Mouse (Mus musculus): ENCODE data around the gene Tiam1. TPM values are rescaled to one million over a fixed set of nuclear protein-coding genes. Genes with fewer than 3 reads are reported as not detected.
A peak's percentile ranks its signal among the peaks of the same experiment; 100 is the strongest.

The Tiam1 gene
- total RNA-seq, 2 experiments from 2014 or later: 68.6 to 76.1 TPM

DNA sequence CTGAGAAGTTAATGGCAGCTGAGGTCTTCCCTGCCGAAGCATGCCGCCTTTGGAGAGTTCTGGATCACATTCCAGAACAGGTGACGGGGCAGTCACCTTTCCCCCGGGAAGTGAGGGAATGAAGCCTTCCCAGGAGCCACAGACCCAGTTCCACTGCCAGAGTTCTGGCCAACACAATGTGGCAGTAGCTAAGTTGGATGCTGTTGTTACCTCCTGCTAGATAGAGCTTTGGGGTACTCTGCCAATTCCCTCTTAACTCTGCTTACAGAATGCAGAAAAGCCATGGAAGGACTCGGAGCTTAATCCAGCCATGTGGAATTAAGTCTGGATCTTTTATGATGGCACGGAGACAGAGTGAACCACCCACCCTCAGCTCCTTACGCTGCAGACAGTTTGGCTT, 209.6 kb downstream of the Tiam1 start:
- no peak for ATAC-seq (replicated peaks; ENCODE audit: poor library complexity, severe bottlenecking)

DNA sequence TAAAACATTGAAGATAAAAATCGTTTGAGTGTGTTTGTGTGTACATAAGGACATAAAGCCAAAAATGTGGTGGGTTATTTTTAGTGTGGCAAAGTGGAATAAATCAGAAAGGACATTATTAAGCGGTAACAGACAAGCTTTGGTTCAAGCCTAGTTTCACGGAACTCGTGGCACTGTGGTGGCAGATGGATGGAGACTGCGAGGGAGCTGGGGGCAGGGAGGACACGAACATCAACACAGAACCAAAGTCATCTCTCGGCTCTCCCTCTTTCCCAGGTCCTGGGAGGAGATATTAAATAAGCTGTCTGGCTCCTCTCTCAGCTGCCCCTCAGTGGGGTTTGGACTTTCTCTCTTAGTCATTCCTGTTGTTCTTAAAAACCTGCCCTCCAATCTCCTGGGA, 215.0 kb downstream of the Tiam1 start:
- no peak for ATAC-seq (replicated peaks; ENCODE audit: poor library complexity, severe bottlenecking)

DNA sequence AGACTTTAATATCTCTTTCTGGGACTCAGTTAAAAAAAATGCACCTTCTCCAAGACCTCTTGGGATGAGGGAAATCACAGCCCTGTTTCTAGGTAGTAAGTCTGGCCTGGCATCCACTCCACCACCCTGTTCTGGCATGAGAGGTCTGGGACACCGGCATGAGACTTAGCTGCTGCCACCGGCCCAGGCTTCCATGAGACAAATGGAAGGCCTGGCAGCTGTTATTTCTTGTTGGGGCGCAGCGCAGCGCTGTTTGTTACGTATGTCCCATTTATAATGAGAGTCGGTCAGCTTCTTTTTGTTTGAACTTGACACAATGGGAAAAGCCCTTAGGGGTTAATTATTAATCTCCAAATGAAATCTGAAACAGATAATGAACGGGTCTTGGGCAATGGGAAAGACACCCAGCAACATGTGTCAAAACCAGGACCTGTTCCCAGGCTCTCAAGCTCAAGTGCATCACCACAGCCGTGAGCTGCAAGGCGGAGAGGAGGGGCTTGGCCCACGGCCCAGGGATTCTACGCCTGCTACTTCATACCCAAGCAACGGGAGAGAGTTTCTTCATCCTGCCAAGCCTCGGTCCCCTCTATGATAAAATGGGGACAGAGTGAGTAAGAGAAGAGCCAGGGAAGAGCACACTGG, 219.2 kb downstream of the Tiam1 start:
- 0 out of 2 replicates have a peak, but pooled peaks have one; percentile 9 for ATAC-seq (replicated peaks; ENCODE audit: poor library complexity, severe bottlenecking)

- ATAC-seq (replicated peaks; ENCODE audit: poor library complexity, severe bottlenecking): no peak
These were observed 220.3 kb downstream of the Tiam1 start for GRCm38 (mm10) chr16:89923311-89923710.

DNA sequence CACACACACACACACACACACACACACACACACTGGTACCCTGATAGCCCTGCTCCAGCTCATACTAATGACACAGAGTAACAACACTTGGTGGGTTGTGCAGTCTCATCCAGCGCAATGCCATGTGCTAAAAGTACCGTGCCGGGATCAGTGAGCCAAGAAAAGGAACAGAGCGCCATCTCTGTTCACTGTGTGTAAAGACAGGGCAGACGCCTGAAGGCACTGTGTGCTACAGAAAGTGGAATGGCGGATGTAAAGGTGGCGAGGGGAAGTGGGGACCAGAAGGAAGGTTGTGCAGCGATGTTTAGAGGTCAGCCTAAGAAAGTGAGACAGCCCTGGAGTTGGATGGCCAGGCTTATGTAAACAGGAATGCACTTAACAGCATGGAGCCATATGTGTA, 221.1 kb downstream of the Tiam1 start:
- 0 out of 2 replicates have a peak, but pooled peaks have one; percentile 8 for ATAC-seq (replicated peaks; ENCODE audit: poor library complexity, severe bottlenecking)

DNA sequence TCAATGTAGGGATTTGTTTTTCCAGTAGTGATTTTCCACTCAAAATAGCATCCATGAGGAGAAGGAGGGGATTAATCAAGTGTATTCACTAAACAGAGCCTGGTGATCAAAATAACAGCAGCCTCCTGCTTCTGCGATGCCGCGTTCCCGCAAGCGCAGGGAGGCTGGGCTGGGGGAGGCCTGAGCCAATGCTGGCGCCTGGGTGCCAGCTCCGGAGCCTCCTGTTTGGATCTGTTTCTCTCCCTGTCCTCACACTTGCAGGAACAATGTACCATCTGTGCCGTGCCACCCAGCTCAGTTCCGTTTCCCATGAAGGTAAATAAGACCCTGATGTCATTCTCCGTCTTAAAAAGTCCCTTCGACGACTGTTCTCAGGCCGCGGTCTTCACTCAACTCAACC, 222.2 kb downstream of the Tiam1 start:
- ATAC-seq (replicated peaks; ENCODE audit: poor library complexity, severe bottlenecking): no peak

GRCm38 (mm10) chr16:89920417-89920816, 223.2 kb downstream of the Tiam1 start:
- ATAC-seq (replicated peaks; ENCODE audit: poor library complexity, severe bottlenecking): no peak

DNA sequence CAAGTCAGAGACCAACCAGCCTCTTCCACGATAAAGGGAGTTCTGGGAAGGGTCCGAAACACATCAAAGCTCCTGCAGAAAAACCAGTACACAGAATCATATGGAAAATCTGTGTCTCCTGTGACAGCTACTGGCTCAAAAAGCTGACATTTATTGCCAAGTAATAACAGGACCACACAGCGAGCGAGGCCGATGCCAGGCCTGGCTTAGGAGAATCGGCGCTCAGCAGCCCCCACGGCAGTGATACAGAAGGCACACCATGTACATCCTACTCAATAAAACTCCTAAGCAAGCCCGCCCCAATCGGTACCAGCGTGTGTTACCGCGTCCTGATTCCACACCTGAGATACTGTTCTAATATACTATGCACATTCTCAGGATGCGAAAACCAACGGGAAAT, 226.2 kb downstream of the Tiam1 start:
- ATAC-seq (replicated peaks; ENCODE audit: poor library complexity, severe bottlenecking): no peak

- no peak for ATAC-seq (replicated peaks; ENCODE audit: poor library complexity, severe bottlenecking)
These were observed 228.6 kb downstream of the Tiam1 start for GRCm38 (mm10) chr16:89914946-89915345.

GRCm38 (mm10) chr16:89912686-89913375, 230.7 kb downstream of the Tiam1 start:
- ATAC-seq (replicated peaks; ENCODE audit: poor library complexity, severe bottlenecking): no peak

DNA sequence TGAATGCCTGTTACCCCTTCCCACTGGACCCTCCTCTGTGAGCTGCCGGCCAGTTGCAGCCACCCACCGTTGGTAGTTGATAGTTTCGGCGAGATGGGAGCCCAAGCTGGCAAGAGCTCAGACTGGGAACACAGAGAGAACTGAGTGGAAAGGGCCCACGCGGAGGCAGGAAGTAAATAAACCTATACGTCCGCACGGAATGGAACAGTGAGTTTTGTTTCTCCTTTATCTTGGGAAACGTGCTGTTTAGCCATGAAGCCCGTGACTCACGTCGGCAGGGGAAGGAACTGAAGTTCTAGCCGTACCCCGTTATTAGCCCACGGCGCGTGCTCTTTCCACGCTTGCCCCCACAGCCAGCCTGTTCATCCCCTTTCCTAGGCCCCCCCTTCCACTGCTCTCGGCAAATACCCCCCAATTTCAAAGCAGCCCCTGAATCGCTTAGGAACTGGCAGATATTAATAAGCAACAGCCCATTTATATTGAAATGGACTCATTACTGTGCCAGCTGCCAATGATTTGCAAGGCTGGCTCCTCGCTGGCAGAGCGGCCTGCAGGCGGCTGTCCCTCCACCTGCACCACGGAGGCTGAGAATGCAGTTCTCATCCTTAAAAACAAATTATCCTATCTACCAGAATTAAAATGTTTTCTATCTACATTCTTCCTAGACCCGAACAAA, 234.0 kb downstream of the Tiam1 start:
- ATAC-seq (replicated peaks; ENCODE audit: poor library complexity, severe bottlenecking): peak; percentile 53

- no peak for ATAC-seq (replicated peaks; ENCODE audit: poor library complexity, severe bottlenecking)
These were observed 235.9 kb downstream of the Tiam1 start for GRCm38 (mm10) chr16:89907651-89908050.

GRCm38 (mm10) chr16:89906909-89907308, 236.7 kb downstream of the Tiam1 start:
- ATAC-seq (replicated peaks; ENCODE audit: poor library complexity, severe bottlenecking): no peak

DNA sequence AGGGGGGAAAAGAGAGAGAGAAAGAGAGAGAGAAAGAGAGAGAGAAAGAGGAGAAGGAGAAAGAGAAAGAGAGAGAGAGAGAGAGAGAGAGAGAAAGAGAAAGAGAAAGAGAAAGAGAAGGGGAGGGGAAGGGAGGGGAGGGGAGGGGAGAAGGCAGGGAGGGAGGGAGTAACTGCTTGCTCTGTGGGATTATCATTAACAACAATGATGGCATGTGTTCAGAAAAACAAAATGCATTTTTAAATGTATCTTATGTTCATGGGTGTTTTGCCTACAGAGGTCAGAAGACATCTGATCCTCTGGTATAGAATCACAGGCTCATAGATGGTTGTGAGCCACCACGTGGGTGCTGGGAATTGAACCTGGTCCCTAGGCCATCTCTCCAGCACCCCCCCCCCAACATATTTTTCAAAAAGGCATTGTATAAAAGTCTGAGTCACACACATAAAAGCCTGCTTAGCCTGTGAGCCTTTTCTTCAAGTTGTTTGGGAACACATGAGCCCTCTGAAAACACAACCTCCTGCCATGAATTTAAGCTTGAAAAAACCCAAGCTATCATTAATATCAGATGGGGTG, 237.8 kb downstream of the Tiam1 start:
- ATAC-seq (replicated peaks; ENCODE audit: poor library complexity, severe bottlenecking): no peak; the same call in 1 of the 2 replicates

GRCm38 (mm10) chr16:89904121-89904520, 239.4 kb downstream of the Tiam1 start:
- peak; percentile 67 for ATAC-seq (replicated peaks; ENCODE audit: poor library complexity, severe bottlenecking)

GRCm38 (mm10) chr16:89902578-89903304, 240.8 kb downstream of the Tiam1 start:
- no peak for ATAC-seq (replicated peaks; ENCODE audit: poor library complexity, severe bottlenecking)

DNA sequence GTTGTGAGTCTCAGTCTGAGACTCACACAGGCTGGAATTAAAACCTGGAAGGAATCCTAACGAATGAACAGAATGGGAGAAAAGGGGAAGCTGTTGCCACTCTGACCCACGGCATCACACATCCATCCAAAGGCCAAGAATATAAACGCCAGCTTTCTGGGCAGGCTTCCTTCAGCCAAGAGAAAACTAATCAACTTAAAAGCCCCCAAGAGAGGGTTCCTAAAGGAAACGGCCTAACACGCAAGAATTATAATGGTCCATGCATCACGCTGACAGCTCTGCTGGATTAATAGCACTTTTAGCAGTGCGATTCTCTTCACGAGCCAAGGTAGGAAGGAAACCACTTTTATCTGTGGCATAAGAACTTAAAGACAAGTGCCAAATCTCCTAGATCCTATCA, 242.9 kb downstream of the Tiam1 start:
- no peak for ATAC-seq (replicated peaks; ENCODE audit: poor library complexity, severe bottlenecking)

DNA sequence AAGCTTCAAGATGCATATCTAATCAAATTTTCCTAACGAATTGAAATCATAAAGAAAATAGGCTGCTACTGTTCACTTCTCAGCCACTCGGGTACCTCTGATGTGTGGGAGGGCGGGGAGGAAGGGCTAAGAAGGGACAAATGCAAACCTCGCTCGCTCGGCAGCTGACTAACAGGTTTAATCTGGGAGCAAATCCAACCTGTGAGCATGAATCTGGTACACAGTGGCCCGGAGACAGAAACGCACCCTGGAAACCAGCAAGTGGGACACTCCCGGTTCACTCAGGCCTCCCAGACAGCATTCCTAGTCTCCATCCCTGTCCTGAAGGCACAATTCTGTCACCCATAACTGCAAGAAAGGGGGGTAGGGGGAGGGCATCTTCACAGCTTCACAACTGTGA, 244.4 kb downstream of the Tiam1 start:
- no peak for ATAC-seq (replicated peaks; ENCODE audit: poor library complexity, severe bottlenecking)

- ATAC-seq (replicated peaks; ENCODE audit: poor library complexity, severe bottlenecking): no peak
These were observed 245.3 kb downstream of the Tiam1 start for GRCm38 (mm10) chr16:89898299-89898625.

- ATAC-seq (replicated peaks; ENCODE audit: poor library complexity, severe bottlenecking): no peak
These were observed 245.8 kb downstream of the Tiam1 start for GRCm38 (mm10) chr16:89897547-89898298.

All from granulocyte monocyte progenitor cell, adult 5-6 weeks (primary cell).